Mouse (Mus musculus): ENCODE results near the gene Slc7a8.
"Not testable (repeated sequence)": the region's sequence is repeated elsewhere in the genome, so short reads cannot be mapped to it uniquely, and the experiment has no call there.

The Slc7a8 gene

GRCm38 (mm10) chr14:54780836-54781609 lies 723 bp downstream of the Slc7a8 start:
- DNase-seq (ENCODE audit: low spot score) = peak; percentile 70

- DNase-seq (ENCODE audit: low spot score) = no peak
These were observed 1.7 kb downstream of the Slc7a8 start for GRCm38 (mm10) chr14:54780084-54780483.

- no peak for DNase-seq (ENCODE audit: low spot score)
These were observed 3.9 kb downstream of the Slc7a8 start for GRCm38 (mm10) chr14:54777893-54778292.

- DNase-seq (ENCODE audit: low spot score) = no peak
These were observed 5.0 kb downstream of the Slc7a8 start for GRCm38 (mm10) chr14:54776768-54777167.

- DNase-seq (ENCODE audit: low spot score) = no peak
These were observed 6.2 kb downstream of the Slc7a8 start for GRCm38 (mm10) chr14:54775534-54776041.

- no peak for DNase-seq (ENCODE audit: low spot score)
These were observed 9.4 kb downstream of the Slc7a8 start for GRCm38 (mm10) chr14:54772333-54772856.

- DNase-seq (ENCODE audit: low spot score) = no peak
These were observed 11.4 kb downstream of the Slc7a8 start for GRCm38 (mm10) chr14:54770373-54770772.

- DNase-seq (ENCODE audit: low spot score) = no peak
These were observed 12.7 kb downstream of the Slc7a8 start for GRCm38 (mm10) chr14:54769068-54769425.

- DNase-seq (ENCODE audit: low spot score) = no peak
These were observed 13.3 kb downstream of the Slc7a8 start for GRCm38 (mm10) chr14:54768314-54769067.

- not testable (repeated sequence) for DNase-seq (ENCODE audit: low spot score)
These were observed 14.8 kb downstream of the Slc7a8 start for GRCm38 (mm10) chr14:54766937-54767336.

GRCm38 (mm10) chr14:54756382-54756781 lies 25.4 kb downstream of the Slc7a8 start:
- no peak for DNase-seq (ENCODE audit: low spot score)

GRCm38 (mm10) chr14:54754602-54755018 lies 27.1 kb downstream of the Slc7a8 start:
- peak; percentile 68 for DNase-seq (ENCODE audit: low spot score)

- no peak for DNase-seq (ENCODE audit: low spot score)
These were observed 27.7 kb downstream of the Slc7a8 start for GRCm38 (mm10) chr14:54753986-54754601.

GRCm38 (mm10) chr14:54752938-54753337 lies 28.8 kb downstream of the Slc7a8 start:
- DNase-seq (ENCODE audit: low spot score) = no peak

GRCm38 (mm10) chr14:54751768-54752167 lies 30.0 kb downstream of the Slc7a8 start:
- no peak for DNase-seq (ENCODE audit: low spot score)

GRCm38 (mm10) chr14:54749238-54749637 lies 32.5 kb downstream of the Slc7a8 start:
- no peak for DNase-seq (ENCODE audit: low spot score)

GRCm38 (mm10) chr14:54747942-54748917 lies 33.5 kb downstream of the Slc7a8 start:
- no peak for DNase-seq (ENCODE audit: low spot score)

- DNase-seq (ENCODE audit: low spot score) = no peak
These were observed 35.7 kb downstream of the Slc7a8 start for GRCm38 (mm10) chr14:54746038-54746437.

GRCm38 (mm10) chr14:54744473-54744872 lies 37.3 kb downstream of the Slc7a8 start:
- DNase-seq (ENCODE audit: low spot score) = no peak

GRCm38 (mm10) chr14:54742375-54742774 lies 39.4 kb downstream of the Slc7a8 start:
- DNase-seq (ENCODE audit: low spot score) = peak; percentile 46

GRCm38 (mm10) chr14:54741721-54742120 lies 40.0 kb downstream of the Slc7a8 start:
- DNase-seq (ENCODE audit: low spot score) = no peak

Data from testis, postnatal 14 days (tissue).